Mouse (Mus musculus) adrenal gland, postnatal 10 days (tissue): ENCODE measurements around the gene Osbpl11. TPM values are rescaled to one million over a fixed set of nuclear protein-coding genes. Genes with fewer than 3 reads are reported as not detected.
A peak's percentile ranks its signal among the peaks of the same experiment; 100 is the strongest.

ENCODE experiments used
- DNase-seq: peaks from one replicate; pipeline ENCODE4 v3.0.0; 2021; ENCODE audit warnings: mixed read lengths
- total RNA-seq, 2 experiments: library from RNA; stranded (reverse); gene quantifications; 2 replicates each; pipeline ENCODE4 v1.2.3; 2021

Osbpl11 gene
- total RNA-seq, 2 experiments from 2014 or later, result 43.8 to 57.3 TPM

- DNase-seq, result peak; percentile 56
These were observed 57.2 kb downstream of the Osbpl11 start for GRCm38 (mm10) chr16:33242046-33242445.

GRCm38 (mm10) chr16:33244136-33244691 is 59.3 kb downstream of the Osbpl11 start:
- peak; percentile 37 for DNase-seq

GRCm38 (mm10) chr16:33244933-33245470 is 60.1 kb downstream of the Osbpl11 start:
- no peak for DNase-seq

GRCm38 (mm10) chr16:33246526-33246925 is 61.7 kb downstream of the Osbpl11 start:
- no peak for DNase-seq

- DNase-seq, result no peak
These were observed 62.1 kb downstream of the Osbpl11 start for GRCm38 (mm10) chr16:33247006-33247405.

- peak; percentile 39 for DNase-seq
These were observed 65.8 kb downstream of the Osbpl11 start for GRCm38 (mm10) chr16:33250651-33251120.

- DNase-seq, result peak; percentile 97
These were observed 66.6 kb downstream of the Osbpl11 start, which contains the start of gene Snx4 for GRCm38 (mm10) chr16:33251194-33252051. Gene Snx4, plus strand, starts transcription at chr16:33251442.

GRCm38 (mm10) chr16:33255601-33256000 is 70.7 kb downstream of the Osbpl11 start:
- no peak for DNase-seq

- DNase-seq, result no peak
These were observed 73.7 kb downstream of the Osbpl11 start for GRCm38 (mm10) chr16:33258530-33258929.

GRCm38 (mm10) chr16:33259824-33260223 is 75.0 kb downstream of the Osbpl11 start:
- no peak for DNase-seq

- no peak for DNase-seq
These were observed 76.0 kb downstream of the Osbpl11 start for GRCm38 (mm10) chr16:33260825-33261224.

GRCm38 (mm10) chr16:33261584-33262061 is 76.8 kb downstream of the Osbpl11 start:
- DNase-seq, result peak; percentile 21

GRCm38 (mm10) chr16:33262096-33262495 is 77.2 kb downstream of the Osbpl11 start:
- no peak for DNase-seq

- DNase-seq, result no peak
These were observed 82.9 kb downstream of the Osbpl11 start for GRCm38 (mm10) chr16:33267616-33268253.

- DNase-seq, result no peak
These were observed 87.0 kb downstream of the Osbpl11 start for GRCm38 (mm10) chr16:33271824-33272223.

- DNase-seq, result no peak
These were observed 98.2 kb downstream of the Osbpl11 start for GRCm38 (mm10) chr16:33283079-33283478.

- DNase-seq, result no peak
These were observed 103.7 kb downstream of the Osbpl11 start for GRCm38 (mm10) chr16:33288536-33288935.

- no peak for DNase-seq
These were observed 105.1 kb downstream of the Osbpl11 start for GRCm38 (mm10) chr16:33289981-33290380.

GRCm38 (mm10) chr16:33292241-33292640 is 107.4 kb downstream of the Osbpl11 start:
- no peak for DNase-seq
